Mouse (Mus musculus) bone marrow, adult 2 months (tissue): Measurements from ENCODE around the gene Osbpl3. TPM values are rescaled to one million over a fixed set of nuclear protein-coding genes. Genes with fewer than 3 reads are reported as not detected.

ENCODE experiments used
- H3K27ac ChIP-seq: fragments of 200-500 bp; 2 replicates; pipeline ENCODE4 v1.5.1; 2012; ENCODE audit warnings: low read depth, mild to moderate bottlenecking, control low read depth, inconsistent platforms, low read length; ENCODE audit not compliant: control insufficient read depth, poor library complexity, insufficient read depth
- H3K4me1 ChIP-seq: fragments of 200-500 bp; 2 replicates; pipeline ENCODE4 v1.6.1; 2011; ENCODE audit warnings: low read length; ENCODE audit not compliant: control insufficient read depth, insufficient read depth
- H3K4me3 ChIP-seq: fragments of 200-500 bp; replicated peaks from 2 replicates; pipeline ENCODE3; 2011; ENCODE audit warnings: mild to moderate bottlenecking, low read depth, low read length, control low read depth; ENCODE audit not compliant: control insufficient read depth
- CTCF ChIP-seq: fragments of 200-500 bp; IDR thresholded peaks from 2 replicates; pipeline ENCODE4 v1.5.1; 2011; ENCODE audit warnings: low read length, control low read depth; ENCODE audit not compliant: control insufficient read depth, insufficient read depth
- POLR2A ChIP-seq: fragments of 200-500 bp; IDR thresholded peaks from 2 replicates; pipeline ENCODE4 v1.6.1; 2011; ENCODE audit warnings: low read depth, mild to moderate bottlenecking, control low read depth, low read length, borderline replicate concordance; ENCODE audit not compliant: control insufficient read depth
- WGBS: fragments of 180-500 bp; shearing (Covaris S2); methylation state at CpG from one replicate; pipeline ENCODE4 v1.1.7; 2018; 5-methylcytosine and 5-hydroxymethylcytosine counted together
- polyA plus RNA-seq: library from polyadenylated mRNA; stranded (reverse); fragments of >200 nt; gene quantifications from 2 replicates; pipeline ENCODE4 v1.2.4, GENCODE M21; 2011; ENCODE audit warnings: low replicate concordance; ENCODE audit not compliant: missing spikeins, insufficient read depth, insufficient read length

The Osbpl3 gene
- polyA plus RNA-seq, 1 experiment: 5.9 TPM

DNA sequence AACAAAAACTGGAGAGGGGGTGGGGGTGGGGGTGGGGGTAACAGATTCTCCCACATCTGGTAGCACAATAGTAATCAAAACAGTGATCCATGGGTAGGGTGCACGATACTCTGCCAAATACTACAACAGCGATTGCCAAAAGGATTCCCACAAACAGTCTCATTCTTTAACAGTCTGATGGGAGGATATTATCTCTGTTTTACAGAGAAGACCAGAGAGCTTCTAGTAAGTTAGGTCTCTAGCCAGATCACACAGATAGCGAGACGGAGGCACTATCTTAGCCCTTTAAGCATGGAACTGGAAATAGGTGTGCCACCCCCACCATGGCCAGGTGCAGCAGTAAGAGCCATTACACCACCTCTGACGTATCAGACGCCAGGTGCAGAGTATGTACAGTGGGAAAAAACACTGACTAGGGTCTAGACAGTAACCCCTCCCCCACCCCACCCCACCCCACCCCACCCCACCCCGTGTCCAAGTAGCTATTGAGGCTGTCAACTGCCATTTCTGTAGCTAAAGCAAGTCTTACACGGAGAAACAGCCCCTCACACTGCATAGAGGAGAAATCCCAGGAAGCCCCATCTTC, 84.4 kb downstream of the Osbpl3 start:
- 64% methylated on average over 8 of the region's 8 CpGs for WGBS
- Histone ChIP-seq H3K27ac (no peak overlapping the region), H3K4me3 (no peak overlapping the region), H3K4me1 (no peaks in the 10 kb centered on the region; the same call in 1 of the 2 replicates)
- TF ChIP-seq CTCF: no peak
- TF ChIP-seq POLR2A: no peak

DNA sequence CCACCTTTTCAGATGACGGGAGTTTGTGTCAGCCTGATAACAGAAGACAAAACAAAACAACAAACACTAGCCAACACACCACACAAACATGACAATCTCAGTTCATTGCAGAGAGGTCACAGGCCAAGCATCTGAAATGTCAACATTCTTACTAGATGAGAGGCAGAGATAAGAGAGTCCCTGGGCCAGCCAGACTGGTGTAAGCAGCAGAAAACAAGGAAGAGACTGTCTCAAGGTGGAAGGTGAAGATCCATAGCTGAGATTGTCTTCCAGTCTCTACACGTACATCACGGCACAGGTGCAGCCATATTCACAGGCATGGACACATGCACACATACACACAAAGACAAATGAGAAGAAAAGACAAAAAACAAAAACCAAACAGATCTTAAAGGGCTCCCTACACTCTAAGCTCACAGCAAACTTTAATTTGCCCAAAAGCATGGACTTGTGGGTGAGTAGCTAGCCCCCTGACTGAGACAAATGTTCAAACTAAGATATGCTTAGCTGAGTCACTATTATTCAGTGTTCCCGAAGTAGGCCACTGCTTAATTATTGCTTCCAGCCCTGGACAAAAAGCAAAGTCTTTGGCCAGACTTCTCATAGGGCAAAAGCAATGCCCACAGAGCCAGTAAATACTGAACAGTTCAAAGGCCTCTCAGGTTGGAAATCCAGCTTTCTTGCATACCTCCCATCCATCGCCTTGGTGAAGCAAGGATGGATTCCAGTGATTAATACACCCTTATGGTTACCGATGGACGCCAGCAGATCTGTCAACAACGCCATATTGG, 87.3 kb downstream of the Osbpl3 start:
- no peak overlapping the region for H3K27ac ChIP-seq
- WGBS: 85% methylated on average over 8 of the region's 8 CpGs
- no peak for TF ChIP-seq POLR2A
- TF ChIP-seq CTCF: no peak
- H3K4me1 ChIP-seq: no peaks in the 10 kb centered on the region; the same call in 1 of the 2 replicates
- H3K4me3 ChIP-seq: no peak overlapping the region

DNA sequence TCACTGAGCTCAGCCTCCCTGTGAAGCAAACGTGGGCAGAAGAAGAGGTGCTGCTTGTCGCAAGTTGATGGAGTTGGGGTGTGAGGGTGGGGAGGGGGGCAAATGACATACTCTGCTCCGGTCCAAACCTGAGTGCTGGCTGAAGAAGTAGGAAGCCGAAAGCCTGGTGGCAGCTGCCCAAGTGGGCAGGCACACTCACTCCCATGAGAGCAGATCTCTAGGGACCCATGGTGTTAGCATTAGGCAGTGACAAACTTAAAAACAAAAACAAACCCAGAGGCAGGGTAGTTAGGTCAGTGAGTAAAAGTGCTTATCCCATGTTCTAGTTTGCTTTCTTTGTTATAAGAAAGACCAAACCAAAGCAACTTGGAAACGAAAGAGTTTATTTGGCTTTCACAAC, 88.2 kb downstream of the Osbpl3 start:
- H3K27ac ChIP-seq: no peak overlapping the region
- 69% methylated on average over 5 of the region's 5 CpGs for WGBS

DNA sequence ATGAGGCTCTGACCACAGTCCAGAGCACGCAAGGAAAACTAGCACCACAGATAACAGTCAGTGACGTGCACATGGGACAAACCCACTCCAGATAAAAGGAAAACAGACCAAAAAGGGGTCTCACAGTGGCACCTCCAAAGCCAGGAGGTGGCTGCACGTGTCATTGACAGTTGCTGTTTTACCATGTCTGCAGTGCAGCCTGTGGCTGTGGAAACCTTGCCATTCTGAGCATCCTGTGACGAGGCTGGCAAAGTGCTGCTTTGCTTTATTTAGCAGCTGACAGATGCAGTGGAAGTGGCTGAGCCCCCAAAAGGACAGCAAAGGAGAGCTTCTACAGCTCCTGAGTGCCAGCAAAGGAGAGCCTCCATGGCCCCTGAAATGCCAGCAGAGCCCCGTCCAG, 89.3 kb downstream of the Osbpl3 start:
- WGBS: 46% methylated on average over 5 of the region's 5 CpGs
- Histone ChIP-seq H3K4me3 (no peak overlapping the region), H3K4me1 (no peaks in the 10 kb centered on the region; the same call in 1 of the 2 replicates), H3K27ac (no peak overlapping the region)
- TF ChIP-seq POLR2A (no peak), CTCF (no peak)

More for the DNA sequence above, 88.2 kb downstream of the Osbpl3 start:
- no peaks in the 10 kb centered on the region; the same call in 1 of the 2 replicates for H3K4me1 ChIP-seq
- H3K4me3 ChIP-seq: no peak overlapping the region
- TF ChIP-seq CTCF: no peak
- no peak for TF ChIP-seq POLR2A

DNA sequence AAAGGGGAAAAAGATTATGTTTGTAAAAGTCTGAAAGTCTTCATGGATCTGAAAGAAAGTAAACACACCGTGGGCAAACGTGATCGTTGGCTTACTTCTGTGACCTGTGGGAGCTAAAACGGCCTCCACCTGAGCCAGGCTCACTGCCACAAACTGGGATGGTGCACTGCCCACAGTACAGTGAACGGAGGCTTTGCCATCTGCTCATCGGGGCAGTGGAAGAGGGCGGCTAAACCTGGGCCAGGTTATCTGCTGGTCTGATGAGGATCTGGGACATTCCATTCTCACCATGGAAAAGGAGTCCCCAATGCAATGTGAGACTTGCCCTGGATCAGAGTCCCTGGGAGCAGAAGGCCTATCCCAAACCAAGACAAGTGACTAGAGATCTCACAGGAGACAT, 89.7 kb downstream of the Osbpl3 start:
- no peak for TF ChIP-seq CTCF
- TF ChIP-seq POLR2A: no peak
- Histone ChIP-seq H3K27ac (no peak overlapping the region), H3K4me3 (no peak overlapping the region), H3K4me1 (no peaks in the 10 kb centered on the region; the same call in 1 of the 2 replicates)
- WGBS: 86% methylated on average over 7 of the region's 7 CpGs

DNA sequence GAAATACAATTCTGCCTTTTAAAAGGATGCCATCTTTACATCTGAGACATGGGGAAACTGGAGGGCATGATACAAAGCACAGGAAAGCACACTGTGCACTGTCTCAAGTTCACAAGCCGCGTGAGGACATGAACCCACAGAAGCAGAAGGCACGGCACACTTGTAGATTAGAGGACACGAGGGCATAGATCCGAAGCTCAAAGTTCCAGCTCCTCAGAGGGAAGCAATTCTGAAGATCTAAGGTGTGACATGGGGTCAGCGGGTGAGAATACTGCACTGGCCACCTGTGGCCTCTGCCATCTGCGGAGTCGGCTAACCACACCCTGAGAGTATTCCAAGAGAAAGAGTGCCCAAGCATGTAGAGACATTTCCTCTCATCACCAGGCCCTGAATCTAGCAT, 91.6 kb downstream of the Osbpl3 start:
- H3K4me1 ChIP-seq: no peaks in the 10 kb centered on the region; the same call in 1 of the 2 replicates
- TF ChIP-seq CTCF (no peak), POLR2A (no peak)
- H3K27ac ChIP-seq: no peak overlapping the region
- WGBS: 88% methylated on average over 8 of the region's 8 CpGs
- no peak overlapping the region for H3K4me3 ChIP-seq

DNA sequence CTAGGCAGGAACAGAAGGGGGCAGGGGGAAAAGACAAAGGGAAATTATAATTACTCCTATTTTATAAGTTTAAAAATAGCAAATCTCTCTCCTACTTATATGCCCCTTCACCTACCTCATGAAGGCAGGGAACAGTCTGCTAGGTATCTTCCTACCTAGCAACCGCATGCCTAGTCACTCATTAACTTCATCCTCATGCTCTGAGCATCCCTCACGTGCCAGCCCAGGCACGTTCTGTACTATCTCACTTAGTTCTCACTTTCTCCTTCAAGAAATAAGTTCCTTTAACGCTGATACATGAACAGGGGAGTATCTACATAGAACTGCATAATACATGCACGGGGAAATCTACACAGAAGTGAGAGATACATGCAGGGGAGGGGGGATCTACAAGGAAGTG, 92.6 kb downstream of the Osbpl3 start:
- 84% methylated on average over 5 of the region's 5 CpGs for WGBS
- Histone ChIP-seq H3K4me1 (no peaks in the 10 kb centered on the region; the same call in 1 of the 2 replicates), H3K4me3 (no peak overlapping the region), H3K27ac (no peak overlapping the region)
- no peak for TF ChIP-seq CTCF
- no peak for TF ChIP-seq POLR2A

DNA sequence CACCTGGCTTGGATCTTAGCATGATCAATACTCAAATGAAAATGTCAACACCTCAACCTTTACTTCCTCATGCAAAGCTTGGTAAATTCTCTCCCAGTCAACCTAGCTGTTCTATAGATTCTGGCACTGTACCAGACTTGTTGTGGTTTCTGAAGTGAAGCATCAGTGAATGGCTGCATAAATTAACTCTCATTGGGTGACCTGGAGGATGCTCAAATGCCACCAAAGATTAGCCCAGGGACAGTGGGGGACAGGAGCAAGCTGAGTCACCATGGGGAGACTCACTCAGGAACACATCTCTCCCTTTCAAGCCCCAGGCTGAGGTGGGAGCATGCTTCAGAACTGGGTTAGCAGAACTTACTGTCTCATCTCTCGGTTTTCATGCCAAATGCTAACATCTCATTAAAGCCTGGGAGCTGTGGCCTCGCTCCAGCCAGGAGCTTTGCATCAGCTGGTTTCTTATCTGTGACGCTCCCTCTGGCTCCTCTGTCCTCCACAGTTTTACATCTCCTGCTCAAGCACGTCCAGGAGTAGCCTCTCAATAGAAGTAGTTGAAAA, 93.2 kb downstream of the Osbpl3 start:
- H3K4me1 ChIP-seq: no peaks in the 10 kb centered on the region; the same call in 1 of the 2 replicates
- 72% methylated on average over 4 of the region's 4 CpGs for WGBS

More for the DNA sequence above, 93.2 kb downstream of the Osbpl3 start:
- Histone ChIP-seq H3K4me3 (no peak overlapping the region), H3K27ac (no peak overlapping the region)
- TF ChIP-seq POLR2A: no peak
- TF ChIP-seq CTCF: no peak
